Mouse (Mus musculus) duodenum, adult 2 months (tissue): ENCODE results near the gene Pacsin3. TPM values are rescaled to one million over a fixed set of nuclear protein-coding genes. Genes with fewer than 3 reads are reported as not detected.

ENCODE experiments used
- polyA plus RNA-seq: library from polyadenylated mRNA; depleted of rRNA; stranded (reverse); fragments of >200 nt; gene quantifications from 2 replicates; pipeline ENCODE4 v1.2.3, GENCODE M21; 2012; ENCODE audit warnings: low replicate concordance; rRNA removed

The Pacsin3 gene
- polyA plus RNA-seq, result 2.4 and 8.0 TPM in 2 replicates

DNA sequence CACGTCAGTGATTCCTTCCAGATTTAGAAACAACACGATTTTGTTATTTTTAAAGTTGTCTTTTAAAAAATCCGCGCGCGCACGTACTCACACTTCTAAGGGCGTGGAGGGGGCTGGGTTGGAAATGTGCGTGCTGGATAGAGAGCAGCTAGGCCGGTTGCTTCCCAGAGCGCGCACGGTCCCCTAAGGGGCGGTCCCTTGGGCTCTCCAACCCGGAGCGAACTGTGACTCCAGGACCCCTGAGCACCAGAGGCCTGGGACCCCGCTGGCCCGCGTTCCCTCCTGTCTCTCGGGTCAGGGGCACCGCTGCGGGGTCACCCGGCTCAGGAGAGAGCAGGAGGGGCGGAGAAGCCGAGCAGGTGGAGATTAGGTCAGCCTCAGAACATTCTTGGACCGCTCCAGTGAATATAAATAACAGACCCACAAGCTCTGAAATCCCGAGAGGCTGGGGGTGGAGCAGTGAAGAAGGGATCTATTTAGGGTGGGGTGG lies at the start of gene Pacsin3:
Gene Pacsin3 (plus strand): TSS at position 294 of the 490 bp plus-strand sequence.

DNA sequence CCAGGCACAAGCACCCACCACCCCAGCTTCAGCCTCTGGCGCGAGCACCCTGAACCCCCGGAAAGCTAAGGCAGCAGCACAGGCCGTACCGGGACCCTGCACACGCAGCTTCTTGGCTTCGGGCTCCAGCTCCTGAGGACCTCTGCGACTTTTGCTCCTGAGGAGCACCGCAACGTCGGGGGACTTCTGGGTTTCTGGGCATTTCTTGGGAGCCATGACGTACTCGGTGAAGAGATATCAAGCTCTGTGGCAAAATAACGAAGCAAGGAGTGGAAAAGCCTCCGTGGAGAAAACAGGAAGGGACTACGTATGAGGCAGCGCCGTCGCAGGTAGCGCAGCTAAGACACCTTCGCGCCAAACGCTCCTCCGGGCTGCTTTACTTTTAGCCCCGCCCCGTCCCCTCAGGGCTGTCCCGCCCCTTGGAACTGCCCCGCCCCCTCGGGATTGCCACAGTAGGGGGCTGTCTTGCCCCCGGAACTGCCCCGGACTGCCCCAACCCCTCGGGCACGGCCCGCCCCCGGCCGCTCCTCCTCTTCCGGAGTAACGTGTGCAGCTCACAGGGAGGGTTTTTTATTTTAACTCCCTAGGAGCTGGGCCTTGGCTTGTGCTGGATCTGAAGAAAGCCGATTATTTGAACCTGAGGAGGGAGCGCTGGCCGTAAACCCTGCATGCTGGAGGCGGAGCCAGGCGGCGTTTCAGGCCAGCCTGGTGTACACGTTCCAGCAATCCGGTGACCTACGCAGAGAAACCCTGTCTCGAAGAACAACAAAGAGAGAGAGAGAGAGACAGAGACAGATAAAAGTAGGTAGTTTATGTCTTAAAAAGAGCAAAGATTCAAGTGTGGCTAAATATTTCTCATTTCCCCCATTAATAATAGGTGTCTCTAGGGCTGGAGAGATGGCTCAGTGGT lies 18.9 kb upstream of the Pacsin3 start, which contains the start of gene Ddb2:
Gene Ddb2 (minus strand): TSS at position 382 of the 910 bp plus-strand sequence.

DNA sequence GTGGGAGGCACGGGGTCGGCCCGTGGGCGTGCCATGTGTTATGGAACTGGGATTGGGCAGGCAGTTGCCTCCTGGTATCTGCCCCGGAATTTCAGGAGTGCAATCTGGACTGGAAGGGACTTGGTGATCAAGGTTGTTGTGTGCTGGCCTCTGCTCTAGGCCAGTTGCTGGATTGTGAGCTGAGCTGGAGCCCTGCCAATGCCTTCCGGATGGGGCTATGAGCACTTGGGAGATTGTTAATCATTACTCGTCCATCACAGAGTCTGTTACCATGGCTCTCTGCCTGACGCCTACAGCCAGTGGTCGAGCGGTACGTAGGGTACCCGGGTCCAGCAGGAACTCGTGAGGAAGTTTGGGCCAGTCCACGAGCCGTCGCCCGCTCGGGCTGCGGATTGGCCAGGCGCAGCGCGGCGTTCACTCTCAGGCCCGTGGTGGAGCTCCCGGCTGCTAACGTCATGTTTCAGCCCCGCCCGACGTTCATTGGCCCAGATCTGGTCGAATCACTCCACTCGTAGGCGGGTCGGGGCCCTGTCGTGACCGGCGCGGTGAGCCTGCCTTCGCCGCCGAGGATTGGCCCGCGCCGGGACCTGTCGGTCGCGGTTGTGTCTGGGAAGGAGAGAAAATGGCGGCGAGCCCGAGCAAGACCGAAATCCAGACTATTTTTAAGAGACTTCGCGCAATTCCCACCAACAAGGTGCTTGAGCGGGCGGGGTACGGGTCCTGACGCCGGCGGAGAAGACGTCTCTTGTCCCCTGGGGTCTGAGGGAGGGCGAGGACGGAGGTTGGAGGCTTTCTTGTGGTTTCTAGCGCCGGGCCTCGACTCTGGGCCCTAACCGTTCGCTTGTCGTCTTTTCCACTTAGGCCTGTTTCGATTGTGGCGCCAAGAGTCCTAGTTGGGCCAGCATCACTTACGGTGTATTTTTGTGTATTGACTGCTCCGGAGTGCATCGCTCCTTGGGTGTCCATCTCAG lies 9.2 kb downstream of the Pacsin3 start, which contains the start of gene Arfgap2:
Gene Arfgap2 (plus strand): TSS at position 264 of the 971 bp plus-strand sequence.

Other genes with a start within 250 kb of the Pacsin3 start
- 0.22 and 0.34 TPM in 2 replicates for gene Rapsn, start 220.3 kb upstream of the Pacsin3 start, polyA plus RNA-seq
- gene Psmc3, start 201.9 kb upstream of the Pacsin3 start, polyA plus RNA-seq, result 27.3 and 43.1 TPM in 2 replicates
- gene Slc39a13, start 185.5 kb upstream of the Pacsin3 start, polyA plus RNA-seq, result 15.1 and 26.4 TPM in 2 replicates
- gene Spi1, start 173.6 kb upstream of the Pacsin3 start, polyA plus RNA-seq, result 20.7 and 38.0 TPM in 2 replicates
- gene Mybpc3, start 137.8 kb upstream of the Pacsin3 start, polyA plus RNA-seq, result not detected in 2 replicates
- 7.0 and 7.2 TPM in 2 replicates for gene Madd, start 72.1 kb upstream of the Pacsin3 start, polyA plus RNA-seq
- 59.0 and 155 TPM in 2 replicates for gene Nr1h3, start 53.1 kb upstream of the Pacsin3 start, polyA plus RNA-seq
- gene Acp2, start 53.1 kb upstream of the Pacsin3 start, polyA plus RNA-seq, result 19.6 and 21.0 TPM in 2 replicates
- 2.7 and 7.5 TPM in 2 replicates for gene Ddb2, start 19.0 kb upstream of the Pacsin3 start, polyA plus RNA-seq
- gene Arfgap2, start 9.0 kb downstream of the Pacsin3 start, polyA plus RNA-seq, result 30.1 and 30.7 TPM in 2 replicates
- 3.0 and 3.8 TPM in 2 replicates for gene 1110051M20Rik, start 188.8 kb downstream of the Pacsin3 start, polyA plus RNA-seq
- gene Lrp4, start 201.6 kb downstream of the Pacsin3 start, polyA plus RNA-seq, result 6.5 and 7.3 TPM in 2 replicates